Mouse (Mus musculus): ENCODE results near the gene Kel.

DNA sequence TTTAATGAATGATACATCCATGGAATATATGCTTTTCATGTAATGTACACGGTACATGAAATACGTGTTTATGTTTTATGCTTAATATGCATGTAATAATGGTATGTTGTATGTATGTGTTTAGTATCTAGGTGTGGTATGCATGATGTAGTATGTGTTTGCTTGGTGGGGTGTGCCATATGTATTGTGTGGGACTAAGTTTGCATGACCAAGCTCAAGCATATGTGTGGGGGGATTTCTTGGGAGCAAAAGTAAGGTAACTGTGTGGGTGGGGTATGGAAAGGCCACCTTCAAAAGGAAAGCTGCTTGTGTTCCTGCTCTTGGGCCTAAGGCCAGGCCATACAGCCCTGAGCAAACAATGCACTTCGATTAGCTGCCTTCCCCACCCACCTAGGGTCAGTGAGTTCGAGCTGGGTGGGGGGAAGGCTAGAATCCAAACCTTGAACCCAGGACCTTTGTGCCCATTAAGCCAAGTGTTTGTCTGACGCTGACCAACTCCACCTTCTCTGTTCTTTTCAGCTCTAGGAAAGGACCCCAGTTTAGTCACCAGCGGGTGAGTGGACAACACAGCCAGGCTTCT lies 66.1 kb downstream of the Kel start:
- TF ChIP-seq CTCF (IDR thresholded peaks at IDR 0.05; ENCODE audit: low read depth, low read length) (no peak), POLR2A (IDR thresholded peaks at IDR 0.05; ENCODE audit: borderline replicate concordance, low read depth, low read length) (no peak)
